Mouse (Mus musculus) thymus, postnatal 36 days (tissue): Measurements from ENCODE around the gene Sox5.
A peak's percentile ranks its signal among the peaks of the same experiment; 100 is the strongest.

Experiments
- DNase-seq, 2 experiments: peaks; one replicate each; pipeline ENCODE4 v3.0.0; 2022; ENCODE audit warnings: mixed read lengths in 2 of 2

Sox5 gene

GRCm38 (mm10) chr6:144477287-144478064, 304.3 kb downstream of the Sox5 start:
- DNase-seq: no peak

- no peak for DNase-seq
Measured at GRCm38 (mm10) chr6:144473437-144473836, 308.3 kb downstream of the Sox5 start.

GRCm38 (mm10) chr6:144472089-144472900, 309.5 kb downstream of the Sox5 start:
- DNase-seq: no peak

GRCm38 (mm10) chr6:144466711-144467110, 315.1 kb downstream of the Sox5 start:
- DNase-seq: no peak

- no peak for DNase-seq
Measured at GRCm38 (mm10) chr6:144463691-144464090, 318.1 kb downstream of the Sox5 start.

GRCm38 (mm10) chr6:144463274-144463673, 318.5 kb downstream of the Sox5 start:
- DNase-seq: no peak

GRCm38 (mm10) chr6:144459486-144459885, 322.3 kb downstream of the Sox5 start:
- DNase-seq: no peak

- DNase-seq: no peak
Measured at GRCm38 (mm10) chr6:144457500-144457899, 324.3 kb downstream of the Sox5 start.

GRCm38 (mm10) chr6:144454291-144455276, 327.2 kb downstream of the Sox5 start:
- DNase-seq: no peak

- no peak for DNase-seq
Measured at GRCm38 (mm10) chr6:144453605-144454004, 328.2 kb downstream of the Sox5 start.

GRCm38 (mm10) chr6:144453147-144453546, 328.6 kb downstream of the Sox5 start:
- no peak for DNase-seq

- no peak for DNase-seq
Measured at GRCm38 (mm10) chr6:144452200-144452977, 329.4 kb downstream of the Sox5 start.

GRCm38 (mm10) chr6:144451631-144452030, 330.1 kb downstream of the Sox5 start:
- DNase-seq: no peak

GRCm38 (mm10) chr6:144445761-144446373, 335.9 kb downstream of the Sox5 start:
- DNase-seq: no peak

- no peak for DNase-seq
Measured at GRCm38 (mm10) chr6:144444367-144444766, 337.4 kb downstream of the Sox5 start.

- DNase-seq: no peak
Measured at GRCm38 (mm10) chr6:144443681-144444080, 338.1 kb downstream of the Sox5 start.

- DNase-seq: peak in 1 of 2 experiments; percentile 8
Measured at GRCm38 (mm10) chr6:144429276-144429675, 352.5 kb downstream of the Sox5 start.

- DNase-seq: no peak
Measured at GRCm38 (mm10) chr6:144408030-144408429, 373.7 kb downstream of the Sox5 start.

- DNase-seq: no peak
Measured at GRCm38 (mm10) chr6:144398115-144398514, 383.7 kb downstream of the Sox5 start.

- DNase-seq: no peak
Measured at GRCm38 (mm10) chr6:144393151-144393550, 388.6 kb downstream of the Sox5 start.

GRCm38 (mm10) chr6:144389333-144390054, 392.3 kb downstream of the Sox5 start:
- no peak for DNase-seq
